ENCODE assay signal across 10 mouse cellular contexts in genomic region chr12:69333547-69333946, GRCm38 (mm10). TPM values are rescaled to one million over a fixed set of nuclear protein-coding genes. Genes with fewer than 3 reads are reported as not detected.
DNase-seq lines count a peak whose midpoint lies in the region; ATAC-seq and TF ChIP-seq lines count a peak whose summit lies in the region.
"Had no signal": no experiment of that assay in that cellular context is flagged by ENCODE, and none has a peak within 500 bp of the region (broad histone marks: within the 10 kb centered on the region; RNA-seq: fewer than 3 reads in every experiment).

No protein-coding gene starts in this region.

- WGBS in intestine, postnatal 0 days, result 87% methylated on average over 2 of the region's 2 CpGs
- WGBS in intestine, embryonic 15.5 days, result 92% methylated on average over 2 of the region's 2 CpGs
- WGBS in kidney, postnatal 0 days, result 86% methylated on average over 2 of the region's 2 CpGs

- intact Hi-C loops in gastrocnemius, postnatal 14 days (cut with DNase I; ENCODE audit: low total_unique reads), result loop anchor here (10.0 kb wide), 1 partner anchor 119 kb away; no protein-coding TSS in a partner anchor
- intact Hi-C loops in left cerebral cortex, postnatal 10 days (cut with DNase I), result no loop called here

- peaks cover 57% of the 10 kb centered on the region for H3K36me3 ChIP-seq in intestine, postnatal 0 days (ENCODE audit: control insufficient read depth, insufficient read depth)
- H3K36me3 ChIP-seq in intestine, embryonic 15.5 days, result peaks cover 8% of the 10 kb centered on the region
- peaks cover 22% of the 10 kb centered on the region for H3K36me3 ChIP-seq in kidney, postnatal 0 days (ENCODE audit: insufficient read depth, low read length)

- no peaks in the 10 kb centered on the region for H3K27me3 ChIP-seq in intestine, postnatal 0 days (replicated peaks; ENCODE audit: control insufficient read depth, insufficient read depth, low read length)
- no peaks in the 10 kb centered on the region for H3K27me3 ChIP-seq in intestine, embryonic 15.5 days (replicated peaks)
- H3K27me3 ChIP-seq in kidney, postnatal 0 days (ENCODE audit: insufficient read depth, low read length), result no peaks in the 10 kb centered on the region
- H3K27me3 ChIP-seq: neural tube, embryonic 13.5 days had no signal

- peak; percentile 79 for DNase-seq in CD4-positive, CD25-positive, alpha-beta regulatory T cell, adult 2 months (ENCODE audit: low read depth, low spot score)
- peak; percentile 71 for DNase-seq in NIH3T3 (ENCODE audit: low read depth)
- peak; percentile 61 for DNase-seq in kidney, postnatal 0 days (ENCODE audit: low spot score)
- peak; percentile 52 for DNase-seq in retina, embryonic 14.5 days (ENCODE audit: low spot score)
- DNase-seq in gastrocnemius, postnatal 14 days, result no peak
- DNase-seq in left cerebral cortex, postnatal 10 days (ENCODE audit: extremely low spot score in 1 of 2, low spot score in 2 of 2), result no peak

- no peaks in the 10 kb centered on the region for H3K9me3 ChIP-seq in intestine, postnatal 0 days (ENCODE audit: control insufficient read depth)
- H3K9me3 ChIP-seq in intestine, embryonic 15.5 days, result no peaks in the 10 kb centered on the region
- H3K9me3 ChIP-seq in kidney, postnatal 0 days (replicated peaks; ENCODE audit: low read length), result no peaks in the 10 kb centered on the region
- H3K9me3 ChIP-seq: neural tube, embryonic 13.5 days had no signal

- H3K4me3 ChIP-seq in intestine, postnatal 0 days (ENCODE audit: low read depth, low read length), result no peak overlapping the region
- no peak overlapping the region for H3K4me3 ChIP-seq in intestine, embryonic 15.5 days (replicated peaks)
- no peak overlapping the region for H3K4me3 ChIP-seq in kidney, postnatal 0 days (replicated peaks; ENCODE audit: low read depth, low read length)
- H3K4me3 ChIP-seq: neural tube, embryonic 13.5 days had no signal

- no peak overlapping the region for H3K27ac ChIP-seq in intestine, postnatal 0 days (ENCODE audit: low read depth, low read length)
- H3K27ac ChIP-seq in intestine, embryonic 15.5 days, result no peak overlapping the region
- H3K27ac ChIP-seq in kidney, postnatal 0 days, result no peak overlapping the region
- H3K27ac ChIP-seq: neural tube, embryonic 13.5 days had no signal

- no peaks in the 10 kb centered on the region for H3K4me1 ChIP-seq in intestine, postnatal 0 days (replicated peaks; ENCODE audit: control insufficient read depth, insufficient read depth, low read length)
- H3K4me1 ChIP-seq in intestine, embryonic 15.5 days (replicated peaks), result no peaks in the 10 kb centered on the region
- H3K4me1 ChIP-seq in kidney, postnatal 0 days (replicated peaks; ENCODE audit: insufficient read depth, low read length), result no peaks in the 10 kb centered on the region
- H3K4me1 ChIP-seq: neural tube, embryonic 13.5 days had no signal

- H3K9ac ChIP-seq in intestine, postnatal 0 days (ENCODE audit: low read depth, low read length), result no peak overlapping the region
- H3K9ac ChIP-seq in intestine, embryonic 15.5 days, result no peak overlapping the region
- no peak overlapping the region for H3K9ac ChIP-seq in kidney, postnatal 0 days (ENCODE audit: low read depth, low read length)
- H3K9ac ChIP-seq: neural tube, embryonic 13.5 days had no signal

- no peak overlapping the region for H3K4me2 ChIP-seq in intestine, postnatal 0 days (replicated peaks; ENCODE audit: low read depth)
- H3K4me2 ChIP-seq in intestine, embryonic 15.5 days (replicated peaks), result no peak overlapping the region
- no peak overlapping the region for H3K4me2 ChIP-seq in kidney, postnatal 0 days (ENCODE audit: low read length)
- H3K4me2 ChIP-seq: neural tube, embryonic 13.5 days had no signal

- no peak for ATAC-seq in intestine, postnatal 0 days
- no peak for ATAC-seq in intestine, embryonic 15.5 days
- no peak for ATAC-seq in kidney, postnatal 0 days (replicated peaks; ENCODE audit: low FRiP score, low read depth)

- TF ChIP-seq CTCF in intestine, postnatal 0 days (IDR thresholded peaks at IDR 0.05; ENCODE audit: low read depth), result peak; percentile 73
- TF ChIP-seq CTCF in kidney, postnatal 0 days (IDR thresholded peaks at IDR 0.05; ENCODE audit: low read depth), result peak; percentile 65

RNA-seq across cellular contexts. Expression of gene Nemf, which starts 23.4 kb away (rescaled TPM):
- 41.9 and 45.3 TPM in 2 replicates for polyA plus RNA-seq in intestine, postnatal 0 days (2015; fragmentation: Nextera tagmentation; extraction: Ambion mirVana)
- polyA plus RNA-seq in intestine, embryonic 15.5 days (2015; fragmentation: Nextera tagmentation; extraction: Ambion mirVana), result 71.6 and 71.8 TPM in 2 replicates
- polyA plus RNA-seq in kidney, postnatal 0 days (2015; fragmentation: Nextera tagmentation; extraction: Ambion mirVana), result 66.8 and 69.9 TPM in 2 replicates
- total RNA-seq in gastrocnemius, postnatal 14 days (2021), result 10 to 100 TPM; 16.8 to 19.1 TPM
- total RNA-seq in left cerebral cortex, postnatal 10 days (2021), result 10 to 100 TPM; 38.2 to 40.8 TPM

RNA-seq across cellular contexts. Expression of gene Klhdc2, which starts 37.1 kb away (rescaled TPM):
- polyA plus RNA-seq in intestine, postnatal 0 days (2015; fragmentation: Nextera tagmentation; extraction: Ambion mirVana), result 67.7 and 70.3 TPM in 2 replicates
- 107 and 115 TPM in 2 replicates for polyA plus RNA-seq in intestine, embryonic 15.5 days (2015; fragmentation: Nextera tagmentation; extraction: Ambion mirVana)
- polyA plus RNA-seq in kidney, postnatal 0 days (2015; fragmentation: Nextera tagmentation; extraction: Ambion mirVana), result 132 and 141 TPM in 2 replicates
- 100 to 1,000 TPM; 103 to 104 TPM for total RNA-seq in gastrocnemius, postnatal 14 days (2021)
- total RNA-seq in left cerebral cortex, postnatal 10 days (2021), result 100 to 1,000 TPM; 140 to 143 TPM

RNA-seq across cellular contexts. Expression of gene Arf6, which starts 38.4 kb away (rescaled TPM):
- 82.7 and 86.3 TPM in 2 replicates for polyA plus RNA-seq in intestine, postnatal 0 days (2015; fragmentation: Nextera tagmentation; extraction: Ambion mirVana)
- polyA plus RNA-seq in intestine, embryonic 15.5 days (2015; fragmentation: Nextera tagmentation; extraction: Ambion mirVana), result 49.5 and 54.9 TPM in 2 replicates
- polyA plus RNA-seq in kidney, postnatal 0 days (2015; fragmentation: Nextera tagmentation; extraction: Ambion mirVana), result 56.2 and 70.7 TPM in 2 replicates
- total RNA-seq in gastrocnemius, postnatal 14 days (2021), result 10 to 100 TPM; 29.7 to 36.3 TPM
- total RNA-seq in left cerebral cortex, postnatal 10 days (2021), result 10 to 100 TPM; 61.6 to 62.8 TPM

RNA-seq across cellular contexts. Expression of gene Gm9887, which starts 38.7 kb away (rescaled TPM):
- 1.9 and 2.4 TPM in 2 replicates for polyA plus RNA-seq in intestine, postnatal 0 days (2015; fragmentation: Nextera tagmentation; extraction: Ambion mirVana)
- polyA plus RNA-seq in intestine, embryonic 15.5 days (2015; fragmentation: Nextera tagmentation; extraction: Ambion mirVana), result 1.7 and 2.0 TPM in 2 replicates
- polyA plus RNA-seq in kidney, postnatal 0 days (2015; fragmentation: Nextera tagmentation; extraction: Ambion mirVana), result 1.3 and 3.2 TPM in 2 replicates
- under 1 TPM in 1 of 2 experiments, not detected in 1; 0.37 TPM for total RNA-seq in gastrocnemius, postnatal 14 days (2021)
- 1 to 10 TPM; 1.4 to 1.6 TPM for total RNA-seq in left cerebral cortex, postnatal 10 days (2021)
- total RNA-seq: layer of hippocampus, adult 18-20 months had no signal

Comparison
In these comparisons a context has a peak if more than half of its experiments do, and no peak if none do; other contexts are left out.
1. DNase-seq: peak in CD4-positive, CD25-positive, alpha-beta regulatory T cell, adult 2 months (single experiment), NIH3T3 (single experiment), kidney, postnatal 0 days (single experiment) and retina, embryonic 14.5 days (single experiment); none in gastrocnemius, postnatal 14 days (single experiment) and left cerebral cortex, postnatal 10 days (0 of 2).